Mouse (Mus musculus): Measurements from ENCODE around the gene Ube2r2.

- TF ChIP-seq POLR2A (IDR thresholded peaks at IDR 0.05; ENCODE audit: borderline replicate concordance, low read depth, low read length) (no peak), CTCF (IDR thresholded peaks at IDR 0.05; ENCODE audit: low read depth, low read length) (no peak)
Measured at GRCm38 (mm10) chr4:41192544-41193512, 57.3 kb downstream of the Ube2r2 start.
